Mouse (Mus musculus) intestine, postnatal 0 days (tissue): ENCODE results near the gene Pex11g. TPM values are rescaled to one million over a fixed set of nuclear protein-coding genes. Genes with fewer than 3 reads are reported as not detected.

Source experiments
- ATAC-seq: fragments of 200-750 bp; cut with Nextera tagmentation; 2 replicates; pipeline ENCODE4 v1.8.0; 2017; ENCODE audit warnings: mild to moderate bottlenecking, moderate TSS enrichment, moderate library complexity
- H3K27ac ChIP-seq: fragments of 300-500 bp; sonication (generic); 2 replicates; pipeline ENCODE4 v1.5.1; 2014; ENCODE audit warnings: mild to moderate bottlenecking, low read depth, low read length, moderate library complexity
- H3K27me3 ChIP-seq: fragments of 300-500 bp; sonication (generic); replicated peaks from 2 replicates; pipeline ENCODE4 v1.6.1; 2014; ENCODE audit warnings: low read length, mixed read lengths; ENCODE audit not compliant: control insufficient read depth, insufficient read depth
- H3K36me3 ChIP-seq: fragments of 300-500 bp; sonication (generic); 2 replicates; pipeline ENCODE4 v1.6.1; 2014; ENCODE audit warnings: mild to moderate bottlenecking, moderate library complexity; ENCODE audit not compliant: control insufficient read depth, insufficient read depth
- H3K4me1 ChIP-seq: fragments of 300-500 bp; sonication (generic); replicated peaks from 2 replicates; pipeline ENCODE4 v1.6.1; 2014; ENCODE audit warnings: antibody characterized with exemption, low read length, mixed read lengths; ENCODE audit not compliant: control insufficient read depth, insufficient read depth
- H3K4me2 ChIP-seq: fragments of 300-500 bp; sonication (generic); replicated peaks from 2 replicates; pipeline ENCODE4 v1.6.1; 2014; ENCODE audit warnings: low read depth, mild to moderate bottlenecking, moderate library complexity
- H3K4me3 ChIP-seq: fragments of 300-500 bp; sonication (generic); 2 replicates; pipeline ENCODE4 v1.5.1; 2014; ENCODE audit warnings: low read depth, low read length
- H3K9ac ChIP-seq: fragments of 300-500 bp; sonication (generic); 2 replicates; pipeline ENCODE4 v1.6.1; 2014; ENCODE audit warnings: mild to moderate bottlenecking, low read depth, low read length
- H3K9me3 ChIP-seq: fragments of 300-500 bp; sonication (generic); 2 replicates; pipeline ENCODE4 v1.6.1; 2016; ENCODE audit warnings: mixed run types; ENCODE audit not compliant: control insufficient read depth
- CTCF ChIP-seq: sonication (generic); IDR thresholded peaks from 2 replicates; pipeline ENCODE4 v1.5.1; 2016; ENCODE audit warnings: low read depth, mild to moderate bottlenecking, control low read depth, antibody characterized with exemption, moderate library complexity
- WGBS: fragments of 180-500 bp; shearing (Covaris S2); extraction: QIAGEN DNeasy Blood & Tissue Kit; methylation state at CpG from one replicate; pipeline ENCODE4 v1.1.7; 2014; 5-methylcytosine and 5-hydroxymethylcytosine counted together
- polyA plus RNA-seq: library from polyadenylated mRNA; unstranded; fragments of >200 nt; fragmentation: Nextera tagmentation; extraction: Ambion mirVana; gene quantifications from 2 replicates; pipeline ENCODE4 v1.2.1, GENCODE M21; 2015

The Pex11g gene
- polyA plus RNA-seq, 1 experiment from 2014 or later, result 14.9 TPM

GRCm38 (mm10) chr8:3414639-3415190, 52.8 kb downstream of the Pex11g start:
- H3K27ac ChIP-seq, result no peak overlapping the region
- no peaks in the 10 kb centered on the region for H3K9me3 ChIP-seq
- 85% methylated on average over 6 of the region's 6 CpGs for WGBS
- no peak for ATAC-seq
- H3K4me3 ChIP-seq, result no peak overlapping the region
- H3K4me1 ChIP-seq, result peaks cover 27% of the 10 kb centered on the region
- no peak overlapping the region for H3K9ac ChIP-seq
- no peaks in the 10 kb centered on the region for H3K27me3 ChIP-seq
- no peaks in the 10 kb centered on the region for H3K36me3 ChIP-seq
- TF ChIP-seq CTCF, result no peak
- H3K4me2 ChIP-seq, result no peak overlapping the region

- no peaks in the 10 kb centered on the region for H3K9me3 ChIP-seq
- no peak overlapping the region for H3K4me2 ChIP-seq
- H3K27me3 ChIP-seq, result no peaks in the 10 kb centered on the region
- H3K9ac ChIP-seq, result no peak overlapping the region
- peaks cover 25% of the 10 kb centered on the region for H3K4me1 ChIP-seq
- no peak overlapping the region for H3K4me3 ChIP-seq
- H3K36me3 ChIP-seq, result no peaks in the 10 kb centered on the region
- WGBS, result 91% methylated on average over 1 of the region's 1 CpGs
- H3K27ac ChIP-seq, result no peak overlapping the region; the same call in 1 of the 2 replicates
- ATAC-seq, result no peak
- TF ChIP-seq CTCF, result no peak
Measured at GRCm38 (mm10) chr8:3412816-3413215, 54.7 kb downstream of the Pex11g start.

- Histone ChIP-seq H3K27ac (no peak overlapping the region), H3K9me3 (no peaks in the 10 kb centered on the region), H3K9ac (no peak overlapping the region), H3K27me3 (no peaks in the 10 kb centered on the region), H3K4me1 (peaks cover 20% of the 10 kb centered on the region), H3K36me3 (no peaks in the 10 kb centered on the region), H3K4me3 (no peak overlapping the region), H3K4me2 (no peak overlapping the region)
- no peak for TF ChIP-seq CTCF
- WGBS, result 38% methylated on average over 7 of the region's 7 CpGs
- ATAC-seq, result peak; percentile 86
Measured at GRCm38 (mm10) chr8:3411901-3412301, 55.6 kb downstream of the Pex11g start.

GRCm38 (mm10) chr8:3411085-3411484, 56.4 kb downstream of the Pex11g start:
- Histone ChIP-seq H3K4me1 (peaks cover 16% of the 10 kb centered on the region), H3K4me2 (no peak overlapping the region), H3K27ac (no peak overlapping the region), H3K9ac (no peak overlapping the region), H3K9me3 (no peaks in the 10 kb centered on the region), H3K4me3 (no peak overlapping the region), H3K27me3 (no peaks in the 10 kb centered on the region), H3K36me3 (no peaks in the 10 kb centered on the region)
- ATAC-seq, result no peak
- TF ChIP-seq CTCF, result no peak
- 81% methylated on average over 2 of the region's 2 CpGs for WGBS

- no peak overlapping the region for H3K27ac ChIP-seq
- peaks cover 3% of the 10 kb centered on the region; the same call in 1 of the 2 replicates for H3K4me1 ChIP-seq
- 69% methylated on average over 3 of the region's 3 CpGs for WGBS
- H3K36me3 ChIP-seq, result no peaks in the 10 kb centered on the region
- ATAC-seq, result no peak
- no peak overlapping the region for H3K9ac ChIP-seq
- no peak overlapping the region for H3K4me2 ChIP-seq
- H3K4me3 ChIP-seq, result no peak overlapping the region
- H3K27me3 ChIP-seq, result no peaks in the 10 kb centered on the region
- no peaks in the 10 kb centered on the region for H3K9me3 ChIP-seq
- TF ChIP-seq CTCF, result no peak
Measured at GRCm38 (mm10) chr8:3407417-3407816, 60.1 kb downstream of the Pex11g start.

Other genes starting within 250 kb of the Pex11g start
- 20.7 and 21.3 TPM in 2 replicates for gene Insr, start 188.1 kb downstream of the Pex11g start, polyA plus RNA-seq
- 0.16 and 0.41 TPM in 2 replicates for gene A430078G23Rik, start 114.3 kb downstream of the Pex11g start, polyA plus RNA-seq
- 4.5 and 5.7 TPM in 2 replicates for gene Arhgef18, start 74.7 kb downstream of the Pex11g start, polyA plus RNA-seq
- gene Tex45, start 3.2 kb upstream of the Pex11g start, polyA plus RNA-seq, result not detected in 2 replicates
- 16.5 and 18.1 TPM in 2 replicates for gene Zfp358, start 25.5 kb upstream of the Pex11g start, polyA plus RNA-seq
- gene Mcoln1, start 32.8 kb upstream of the Pex11g start, polyA plus RNA-seq, result 105 and 123 TPM in 2 replicates
- 36.1 and 43.9 TPM in 2 replicates for gene Pnpla6, start 47.7 kb upstream of the Pex11g start, polyA plus RNA-seq
- 0.63 and 0.76 TPM in 2 replicates for gene C330021F23Rik, start 100.3 kb upstream of the Pex11g start, polyA plus RNA-seq
- gene Camsap3, start 119.6 kb upstream of the Pex11g start, polyA plus RNA-seq, result 20.9 and 22.9 TPM in 2 replicates
- gene Xab2, start 153.6 kb upstream of the Pex11g start, polyA plus RNA-seq, result 16.8 and 17.5 TPM in 2 replicates
- gene Pet100, start 153.9 kb upstream of the Pex11g start, polyA plus RNA-seq, result 152 TPM in 2 replicates
- not detected in 2 replicates for gene Pcp2, start 157.9 kb upstream of the Pex11g start, polyA plus RNA-seq
- 163 and 185 TPM in 2 replicates for gene Stxbp2, start 163.3 kb upstream of the Pex11g start, polyA plus RNA-seq
- not detected in 2 replicates for gene Retn, start 188.1 kb upstream of the Pex11g start, polyA plus RNA-seq
- 0.09 and 0.22 TPM in 2 replicates for gene Mcemp1, start 198.1 kb upstream of the Pex11g start, polyA plus RNA-seq
- gene Fcor, start 204.7 kb upstream of the Pex11g start, polyA plus RNA-seq, result 1.5 and 2.8 TPM in 2 replicates
- 22.8 and 23.9 TPM in 2 replicates for gene Trappc5, start 208.6 kb upstream of the Pex11g start, polyA plus RNA-seq
- gene Fcer2a, start 226.5 kb upstream of the Pex11g start, polyA plus RNA-seq, result not detected in 2 replicates